Mouse (Mus musculus) brain, embryonic 14.5 days (tissue): ENCODE measurements around the gene Hist1h3c.

Experiments used
- CTCF ChIP-seq: fragments of 200-500 bp; IDR thresholded peaks from 2 replicates; pipeline ENCODE4 v1.5.1; 2012; ENCODE audit warnings: inconsistent platforms, mild to moderate bottlenecking, moderate library complexity, borderline replicate concordance; ENCODE audit not compliant: insufficient read depth, insufficient read length; ENCODE audit errors: extremely low read depth
- POLR2A ChIP-seq: fragments of 200-500 bp; IDR thresholded peaks from 2 replicates; pipeline ENCODE4 v1.6.1; 2012; ENCODE audit warnings: mild to moderate bottlenecking, inconsistent platforms, borderline replicate concordance; ENCODE audit not compliant: poor library complexity, insufficient read depth, insufficient read length, severe bottlenecking; ENCODE audit errors: extremely low read depth

DNA sequence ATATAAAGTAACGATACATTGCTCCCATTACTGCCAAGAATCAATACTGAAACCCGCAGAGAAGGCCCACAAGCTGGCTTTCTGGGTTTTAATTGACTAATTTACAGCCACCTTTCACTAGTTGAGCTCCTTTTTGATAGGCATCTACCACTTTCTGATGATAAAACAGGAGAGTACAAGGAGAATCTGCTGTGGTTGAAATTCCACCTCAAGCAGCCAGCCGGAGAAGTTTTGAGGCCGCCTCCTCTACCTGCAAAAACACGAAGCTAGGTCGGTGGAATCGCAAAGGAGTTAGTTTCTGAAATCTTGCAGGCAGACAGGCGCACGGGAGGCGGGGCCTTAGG lies 17.8 kb upstream of the Hist1h3c start:
- TF ChIP-seq POLR2A (no peak), CTCF (no peak)
